Mouse (Mus musculus) myocyte (in vitro differentiated cells): ENCODE results near the gene C2cd2l.

Experiments
- MAX ChIP-seq: IDR thresholded peaks from one replicate; pipeline ENCODE4 v1.6.1; 2011; ENCODE audit warnings: low read depth, mild to moderate bottlenecking, control low read depth
- MYOD1 ChIP-seq, 3 experiments: IDR thresholded peaks; one replicate each; pipeline ENCODE4 v1.6.1; 2011; ENCODE audit warnings: control low read depth in 2 of 3, low read depth in 2 of 3, mild to moderate bottlenecking in 2 of 3, moderate library complexity in 1 of 3; ENCODE audit not compliant: insufficient read length in 2 of 3, control insufficient read depth in 1 of 3
- MYOG ChIP-seq, 3 experiments: IDR thresholded peaks; one replicate each; pipeline ENCODE4 v1.6.1; 2011; ENCODE audit warnings: control low read depth in 2 of 3, low read depth in 2 of 3, mild to moderate bottlenecking in 2 of 3; ENCODE audit not compliant: insufficient read length in 2 of 3, control insufficient read depth in 1 of 3, insufficient read depth in 1 of 3
- POLR2A ChIP-seq: IDR thresholded peaks from one replicate; pipeline ENCODE4 v1.6.1; 2011; ENCODE audit warnings: low read depth, mild to moderate bottlenecking, control low read depth, moderate library complexity; ENCODE audit not compliant: insufficient read length
- REST ChIP-seq: IDR thresholded peaks from one replicate; pipeline ENCODE4 v1.6.1; 2011; ENCODE audit warnings: mild to moderate bottlenecking, control low read depth, moderate library complexity; ENCODE audit not compliant: insufficient read depth, insufficient read length
- TCF12 ChIP-seq: IDR thresholded peaks from one replicate; pipeline ENCODE4 v1.6.1; 2011; ENCODE audit warnings: mild to moderate bottlenecking, control low read depth; ENCODE audit not compliant: poor library complexity, insufficient read depth, severe bottlenecking

GRCm38 (mm10) chr9:44364480-44364879 lies 44.4 kb upstream of the C2cd2l start:
- TF ChIP-seq POLR2A (no peak), TCF12 (no peak), MYOG (IDR thresholded peaks at IDR 0.05; ENCODE audit: control insufficient read depth in 1 of 3, insufficient read depth in 1 of 3, insufficient read length in 2 of 3, low read depth in 2 of 3) (no peak), MAX (no peak), MYOD1 (IDR thresholded peaks at IDR 0.05; ENCODE audit: control insufficient read depth in 1 of 3, insufficient read length in 2 of 3, low read depth in 2 of 3) (no peak), REST (no peak)
